Mouse (Mus musculus): ENCODE data around the gene Bpifa5. TPM values are rescaled to one million over a fixed set of nuclear protein-coding genes. Genes with fewer than 3 reads are reported as not detected.
"Not testable (repeated sequence)": the region's sequence is repeated elsewhere in the genome, so short reads cannot be mapped to it uniquely, and the experiment has no call there.

Bpifa5 gene
- polyA plus RNA-seq (2015; fragmentation: Nextera tagmentation; extraction: Ambion mirVana): not detected in 2 replicates

GRCm38 (mm10) chr2:154162307-154162706 is at the start of gene Bpifa5:
Gene Bpifa5, plus strand, starts transcription at chr2:154162607.
- Histone ChIP-seq H3K9me3 (replicated peaks) (no peaks in the 10 kb centered on the region), H3K27me3 (replicated peaks) (no peaks in the 10 kb centered on the region), H3K4me1 (no peaks in the 10 kb centered on the region), H3K27ac (replicated peaks) (no peak within 1 kb of the TSS), H3K9ac (replicated peaks) (no peak within 1 kb of the TSS), H3K4me2 (no peak within 1 kb of the TSS), H3K36me3 (no peaks in the 10 kb centered on the region), H3K4me3 (replicated peaks) (no peak within 1 kb of the TSS)
- no peak for ATAC-seq (ENCODE audit: low FRiP score)
- WGBS: 85% methylated on average over 8 of the region's 8 CpGs

GRCm38 (mm10) chr2:154117381-154117780 is 45.0 kb upstream of the Bpifa5 start:
- no peak for ATAC-seq (ENCODE audit: low FRiP score)

GRCm38 (mm10) chr2:154130120-154130519 is 32.3 kb upstream of the Bpifa5 start, which contains the start of gene Bpifa3:
Gene Bpifa3, plus strand, starts transcription at chr2:154130336.
- no peaks in the 10 kb centered on the region for H3K4me1 ChIP-seq
- no peak within 1 kb of the TSS for H3K27ac ChIP-seq (replicated peaks)
- H3K4me2 ChIP-seq: no peak within 1 kb of the TSS
- 62% methylated on average over 2 of the region's 2 CpGs for WGBS
- no peak for ATAC-seq (ENCODE audit: low FRiP score)
- H3K36me3 ChIP-seq: no peaks in the 10 kb centered on the region
- no peaks in the 10 kb centered on the region for H3K9me3 ChIP-seq (replicated peaks)
- no peak within 1 kb of the TSS for H3K9ac ChIP-seq (replicated peaks)
- H3K27me3 ChIP-seq (replicated peaks): no peaks in the 10 kb centered on the region
- H3K4me3 ChIP-seq (replicated peaks): no peak within 1 kb of the TSS

More at GRCm38 (mm10) chr2:154117381-154117780, 45.0 kb upstream of the Bpifa5 start:
- Histone ChIP-seq H3K4me3 (replicated peaks) (no peak overlapping the region), H3K9me3 (replicated peaks) (no peaks in the 10 kb centered on the region), H3K36me3 (no peaks in the 10 kb centered on the region), H3K4me1 (no peaks in the 10 kb centered on the region), H3K27me3 (replicated peaks) (no peaks in the 10 kb centered on the region), H3K9ac (replicated peaks) (no peak overlapping the region), H3K27ac (replicated peaks) (no peak overlapping the region), H3K4me2 (no peak overlapping the region)
- WGBS: 94% methylated on average over 3 of the region's 3 CpGs

- no peak within 1 kb of the TSS for H3K4me2 ChIP-seq
- no peak within 1 kb of the TSS for H3K9ac ChIP-seq (replicated peaks)
- no peak within 1 kb of the TSS for H3K27ac ChIP-seq (replicated peaks)
- H3K4me3 ChIP-seq (replicated peaks): no peak within 1 kb of the TSS
- peaks cover 3% of the 10 kb centered on the region; the same call in 1 of the 2 replicates for H3K4me1 ChIP-seq
- no peaks in the 10 kb centered on the region for H3K27me3 ChIP-seq (replicated peaks)
- 86% methylated on average over 4 of the region's 4 CpGs for WGBS
- no peaks in the 10 kb centered on the region for H3K36me3 ChIP-seq
- no peak for ATAC-seq (ENCODE audit: low FRiP score)
- H3K9me3 ChIP-seq (replicated peaks): no peaks in the 10 kb centered on the region
Observed at GRCm38 (mm10) chr2:154142580-154142979, 19.8 kb upstream of the Bpifa5 start, which contains the start of gene Bpifa1. Gene Bpifa1, plus strand, starts transcription at chr2:154142880.

- Histone ChIP-seq H3K4me1 (peaks cover 3% of the 10 kb centered on the region; the same call in 1 of the 2 replicates), H3K4me3 (replicated peaks) (no peak overlapping the region), H3K4me2 (no peak overlapping the region), H3K36me3 (no peaks in the 10 kb centered on the region), H3K27me3 (replicated peaks) (no peaks in the 10 kb centered on the region), H3K9me3 (replicated peaks) (no peaks in the 10 kb centered on the region), H3K9ac (replicated peaks) (no peak overlapping the region), H3K27ac (replicated peaks) (no peak overlapping the region)
- WGBS: 64% methylated on average over 3 of the region's 3 CpGs
- no peak for ATAC-seq (ENCODE audit: low FRiP score)
Observed at GRCm38 (mm10) chr2:154143735-154144134, 18.7 kb upstream of the Bpifa5 start.

GRCm38 (mm10) chr2:154147496-154147895 is 14.9 kb upstream of the Bpifa5 start:
- Histone ChIP-seq H3K4me1 (peaks cover 3% of the 10 kb centered on the region; the same call in 1 of the 2 replicates), H3K27me3 (replicated peaks) (no peaks in the 10 kb centered on the region), H3K36me3 (no peaks in the 10 kb centered on the region), H3K9me3 (replicated peaks) (no peaks in the 10 kb centered on the region), H3K9ac (replicated peaks) (no peak overlapping the region), H3K4me3 (replicated peaks) (no peak overlapping the region), H3K4me2 (no peak overlapping the region), H3K27ac (replicated peaks) (no peak overlapping the region)
- 86% methylated on average over 4 of the region's 4 CpGs for WGBS
- ATAC-seq (ENCODE audit: low FRiP score): no peak

- no peaks in the 10 kb centered on the region for H3K27me3 ChIP-seq (replicated peaks)
- H3K4me2 ChIP-seq: no peak overlapping the region
- no peak overlapping the region for H3K4me3 ChIP-seq (replicated peaks)
- ATAC-seq (ENCODE audit: low FRiP score): no peak
- no peak overlapping the region for H3K27ac ChIP-seq (replicated peaks)
- H3K4me1 ChIP-seq: no peaks in the 10 kb centered on the region
- H3K9me3 ChIP-seq (replicated peaks): no peaks in the 10 kb centered on the region
- no peak overlapping the region for H3K9ac ChIP-seq (replicated peaks)
- H3K36me3 ChIP-seq: no peaks in the 10 kb centered on the region
- WGBS: 43% methylated on average over 3 of the region's 3 CpGs
Observed at GRCm38 (mm10) chr2:154158433-154158832, 4.0 kb upstream of the Bpifa5 start.

GRCm38 (mm10) chr2:154163306-154163705 is 899 bp downstream of the Bpifa5 start:
- ATAC-seq (ENCODE audit: low FRiP score): no peak
- WGBS: 85% methylated on average over 5 of the region's 5 CpGs
- Histone ChIP-seq H3K9ac (replicated peaks) (no peak overlapping the region), H3K27me3 (replicated peaks) (no peaks in the 10 kb centered on the region), H3K9me3 (replicated peaks) (no peaks in the 10 kb centered on the region), H3K27ac (replicated peaks) (no peak overlapping the region), H3K36me3 (no peaks in the 10 kb centered on the region), H3K4me3 (replicated peaks) (no peak overlapping the region), H3K4me2 (no peak overlapping the region), H3K4me1 (no peaks in the 10 kb centered on the region)

- no peaks in the 10 kb centered on the region for H3K27me3 ChIP-seq (replicated peaks)
- WGBS: 65% methylated on average over 3 of the region's 3 CpGs
- H3K4me1 ChIP-seq: no peaks in the 10 kb centered on the region
- no peak overlapping the region for H3K4me2 ChIP-seq
- ATAC-seq (ENCODE audit: low FRiP score): no peak
- H3K4me3 ChIP-seq (replicated peaks): no peak overlapping the region
- H3K9me3 ChIP-seq (replicated peaks): no peaks in the 10 kb centered on the region
- H3K36me3 ChIP-seq: no peaks in the 10 kb centered on the region
- no peak overlapping the region for H3K9ac ChIP-seq (replicated peaks)
- H3K27ac ChIP-seq (replicated peaks): no peak overlapping the region
Observed at GRCm38 (mm10) chr2:154169172-154169571, 6.8 kb downstream of the Bpifa5 start.

- Histone ChIP-seq H3K27me3 (replicated peaks) (no peaks in the 10 kb centered on the region), H3K27ac (replicated peaks) (no peak overlapping the region), H3K4me2 (no peak overlapping the region), H3K4me1 (no peaks in the 10 kb centered on the region), H3K9me3 (replicated peaks) (no peaks in the 10 kb centered on the region), H3K36me3 (no peaks in the 10 kb centered on the region), H3K9ac (replicated peaks) (no peak overlapping the region), H3K4me3 (replicated peaks) (no peak overlapping the region)
- no peak for ATAC-seq (ENCODE audit: low FRiP score)
- WGBS: 77% methylated on average over 6 of the region's 6 CpGs
Observed at GRCm38 (mm10) chr2:154171621-154172020, 9.2 kb downstream of the Bpifa5 start.

- Histone ChIP-seq H3K9me3 (replicated peaks) (no peaks in the 10 kb centered on the region), H3K27me3 (replicated peaks) (no peaks in the 10 kb centered on the region), H3K4me3 (replicated peaks) (no peak overlapping the region), H3K36me3 (no peaks in the 10 kb centered on the region), H3K27ac (replicated peaks) (no peak overlapping the region), H3K4me1 (no peaks in the 10 kb centered on the region), H3K9ac (replicated peaks) (no peak overlapping the region), H3K4me2 (no peak overlapping the region)
- no peak for ATAC-seq (ENCODE audit: low FRiP score)
- WGBS: 64% methylated on average over 1 of the region's 1 CpGs
Observed at GRCm38 (mm10) chr2:154173313-154173712, 10.9 kb downstream of the Bpifa5 start.

GRCm38 (mm10) chr2:154181900-154182299 is 19.5 kb downstream of the Bpifa5 start:
- not testable (repeated sequence) for H3K4me3 ChIP-seq (replicated peaks); H3K36me3 ChIP-seq; H3K4me2 ChIP-seq; H3K9me3 ChIP-seq (replicated peaks); H3K9ac ChIP-seq (replicated peaks); H3K27ac ChIP-seq (replicated peaks); H3K4me1 ChIP-seq; H3K27me3 ChIP-seq (replicated peaks); ATAC-seq (ENCODE audit: low FRiP score)
- 81% methylated on average over 7 of the region's 7 CpGs for WGBS

- not testable (repeated sequence) for H3K27me3 ChIP-seq (replicated peaks); H3K36me3 ChIP-seq; H3K4me2 ChIP-seq; H3K9ac ChIP-seq (replicated peaks); H3K27ac ChIP-seq (replicated peaks); H3K9me3 ChIP-seq (replicated peaks); ATAC-seq (ENCODE audit: low FRiP score); H3K4me1 ChIP-seq; H3K4me3 ChIP-seq (replicated peaks)
- 76% methylated on average over 4 of the region's 4 CpGs for WGBS
Observed at GRCm38 (mm10) chr2:154183061-154183460, 20.7 kb downstream of the Bpifa5 start.

Measured in neural tube, embryonic 15.5 days (tissue).